Mouse (Mus musculus): ENCODE measurements at regions not wholly inside any gene's neighbourhood (a gene's known extent, or its start where the extent isn't known, plus 50 kb on each side); places are given as distances from the start of the nearest gene placed in this dataset.

DNA sequence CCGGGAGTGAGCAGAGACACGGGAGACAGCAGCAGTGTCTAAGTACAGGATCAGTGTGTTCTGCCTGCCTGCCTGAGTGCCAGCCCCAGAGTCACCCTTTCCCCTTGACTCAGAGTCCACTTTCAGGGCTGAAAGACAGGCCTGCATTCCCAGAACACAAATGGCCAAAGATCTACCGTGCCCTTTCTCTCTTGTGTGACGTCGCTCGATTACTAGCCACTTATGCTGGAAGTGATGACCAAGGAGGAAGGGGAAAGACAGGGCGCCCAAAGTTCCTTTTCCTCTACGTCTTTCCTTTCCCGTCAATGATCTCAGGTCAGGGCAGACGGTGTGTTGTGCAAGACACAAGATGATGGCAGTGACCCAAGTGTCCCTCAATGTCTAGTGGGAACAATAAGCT, 166.4 kb upstream of the Gli2 start:
- H3K9me3 ChIP-seq (ENCODE audit: low read length) = no peaks in the 10 kb centered on the region
- DNase-seq (peak; percentile 23), ATAC-seq (peak; percentile 69)
- H3K9ac ChIP-seq (replicated peaks) = no peak overlapping the region
- H3K27ac ChIP-seq (ENCODE audit: low read depth) = peak overlapping the region; percentile 34; the same call in 1 of the 2 replicates
- WGBS (ENCODE audit: insufficient replicate concordance) = 47% methylated on average over 10 of the region's 10 CpGs
- no peak overlapping the region for H3K4me2 ChIP-seq (ENCODE audit: low read depth, low read length)
- H3K27me3 ChIP-seq (ENCODE audit: insufficient read depth, low read length) = no peaks in the 10 kb centered on the region
- no peaks in the 10 kb centered on the region for H3K4me1 ChIP-seq (ENCODE audit: insufficient read depth)
- no peak overlapping the region for H3K4me3 ChIP-seq (ENCODE audit: low read depth, low read length)
- no peaks in the 10 kb centered on the region for H3K36me3 ChIP-seq (replicated peaks; ENCODE audit: insufficient read depth, low read length)
- TF ChIP-seq CTCF (IDR thresholded peaks at IDR 0.05; ENCODE audit: low read depth) (no peak), EP300 (IDR thresholded peaks at IDR 0.05; ENCODE audit: low read depth) (peak; percentile 87)

DNA sequence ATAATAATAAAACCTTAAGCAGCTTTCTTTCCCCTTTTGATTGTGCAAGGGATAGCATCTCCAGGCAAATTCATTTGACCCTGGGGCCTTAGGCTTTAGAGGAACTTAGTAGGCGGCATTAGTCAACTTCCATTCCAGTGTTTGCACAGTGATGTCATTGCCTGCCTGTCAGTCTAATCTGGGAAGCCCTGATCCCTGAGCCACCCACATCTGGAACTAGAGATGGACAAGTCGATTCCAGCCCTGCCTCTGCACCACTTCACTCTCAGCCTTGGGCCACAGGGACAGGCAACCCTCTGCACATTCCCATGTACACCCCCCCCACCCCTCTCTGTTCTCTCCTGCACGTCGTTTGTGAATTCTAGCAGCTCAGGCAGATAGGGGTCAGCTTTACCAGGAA, 164.0 kb upstream of the Gli2 start:
- H3K4me3 ChIP-seq (ENCODE audit: low read depth, low read length) = no peak overlapping the region
- whole genome bisulfite sequencing (ENCODE audit: insufficient replicate concordance) = 36% methylated on average over 4 of the region's 4 CpGs
- H3K27ac ChIP-seq (ENCODE audit: low read depth) = no peak overlapping the region
- no peaks in the 10 kb centered on the region for H3K27me3 ChIP-seq (ENCODE audit: insufficient read depth, low read length)
- H3K4me1 ChIP-seq (ENCODE audit: insufficient read depth) = no peaks in the 10 kb centered on the region
- ATAC-seq (peak; percentile 82), DNase-seq (peak; percentile 29)
- no peaks in the 10 kb centered on the region for H3K36me3 ChIP-seq (replicated peaks; ENCODE audit: insufficient read depth, low read length)
- H3K9ac ChIP-seq (replicated peaks) = no peak overlapping the region
- TF ChIP-seq CTCF (IDR thresholded peaks at IDR 0.05; ENCODE audit: low read depth) = no peak
- no peak for TF ChIP-seq EP300 (IDR thresholded peaks at IDR 0.05; ENCODE audit: low read depth)
- no peak overlapping the region for H3K4me2 ChIP-seq (ENCODE audit: low read depth, low read length)
- no peaks in the 10 kb centered on the region for H3K9me3 ChIP-seq (ENCODE audit: low read length)

DNA sequence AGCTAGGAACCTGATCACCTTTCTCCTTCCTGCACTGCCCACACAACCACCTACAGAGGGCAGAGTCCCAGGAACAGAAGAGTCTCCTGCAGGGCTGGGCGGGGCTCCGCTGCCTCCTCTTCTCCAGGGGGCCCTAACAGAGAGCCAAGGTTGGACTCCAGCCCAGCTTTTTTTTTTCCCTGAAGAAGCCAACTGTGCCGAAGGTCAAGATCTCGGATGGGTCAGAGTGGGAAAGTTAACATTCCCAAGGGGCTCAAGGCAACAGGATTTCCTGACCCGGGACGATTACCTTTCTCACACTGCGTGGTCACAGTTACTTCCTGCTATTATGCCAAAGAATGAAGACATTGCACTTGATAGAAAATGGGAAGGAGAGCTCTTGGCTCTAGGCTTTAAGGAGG, 156.2 kb upstream of the Gli2 start:
- Histone ChIP-seq H3K27ac (ENCODE audit: low read depth) (no peak overlapping the region), H3K4me2 (ENCODE audit: low read depth, low read length) (no peak overlapping the region), H3K36me3 (replicated peaks; ENCODE audit: insufficient read depth, low read length) (no peaks in the 10 kb centered on the region), H3K9ac (replicated peaks) (no peak overlapping the region), H3K4me1 (ENCODE audit: insufficient read depth) (0 out of 2 replicates have a peak, but pooled peaks cover 5% of the 10 kb centered on the region), H3K4me3 (ENCODE audit: low read depth, low read length) (no peak overlapping the region), H3K9me3 (ENCODE audit: low read length) (no peaks in the 10 kb centered on the region), H3K27me3 (ENCODE audit: insufficient read depth, low read length) (no peaks in the 10 kb centered on the region)
- 30% methylated on average over 7 of the region's 7 CpGs for WGBS (ENCODE audit: insufficient replicate concordance)
- ATAC-seq (peak; percentile 44), DNase-seq (no peak)
- 0 out of 2 replicates have a peak, but pooled peaks have one; percentile 24 for TF ChIP-seq CTCF (IDR thresholded peaks at IDR 0.05; ENCODE audit: low read depth)
- TF ChIP-seq EP300 (IDR thresholded peaks at IDR 0.05; ENCODE audit: low read depth) = peak; percentile 69

DNA sequence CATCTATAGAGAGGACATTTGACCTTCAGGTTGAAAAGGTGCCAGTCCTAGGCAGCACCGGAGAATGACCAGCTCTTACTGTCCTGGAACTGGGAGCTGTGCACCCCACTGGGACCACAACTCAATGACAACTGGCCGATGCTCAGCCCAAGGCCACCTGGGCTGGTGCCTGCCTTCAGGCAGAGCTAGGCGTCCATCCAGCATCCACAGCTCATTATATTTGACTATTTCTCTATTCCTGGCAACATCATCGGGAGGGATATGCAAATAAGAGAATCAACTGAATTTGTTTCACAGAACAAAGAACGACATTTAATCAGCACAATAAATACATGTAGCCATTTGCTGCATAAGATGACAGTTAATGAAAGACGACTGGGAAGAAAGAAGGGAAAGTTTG, 149.0 kb upstream of the Gli2 start:
- TF ChIP-seq CTCF (IDR thresholded peaks at IDR 0.05; ENCODE audit: low read depth) = no peak
- no peak for TF ChIP-seq EP300 (IDR thresholded peaks at IDR 0.05; ENCODE audit: low read depth)
- no peak overlapping the region for H3K4me3 ChIP-seq (ENCODE audit: low read depth, low read length)
- ATAC-seq (no peak), DNase-seq (no peak)
- WGBS (ENCODE audit: insufficient replicate concordance) = 68% methylated on average over 6 of the region's 6 CpGs
- H3K4me2 ChIP-seq (ENCODE audit: low read depth, low read length) = no peak overlapping the region
- no peaks in the 10 kb centered on the region for H3K9me3 ChIP-seq (ENCODE audit: low read length)
- H3K9ac ChIP-seq (replicated peaks) = no peak overlapping the region
- no peaks in the 10 kb centered on the region for H3K4me1 ChIP-seq (ENCODE audit: insufficient read depth)
- H3K27me3 ChIP-seq (ENCODE audit: insufficient read depth, low read length) = no peaks in the 10 kb centered on the region
- no peaks in the 10 kb centered on the region for H3K36me3 ChIP-seq (replicated peaks; ENCODE audit: insufficient read depth, low read length)
- H3K27ac ChIP-seq (ENCODE audit: low read depth) = no peak overlapping the region

DNA sequence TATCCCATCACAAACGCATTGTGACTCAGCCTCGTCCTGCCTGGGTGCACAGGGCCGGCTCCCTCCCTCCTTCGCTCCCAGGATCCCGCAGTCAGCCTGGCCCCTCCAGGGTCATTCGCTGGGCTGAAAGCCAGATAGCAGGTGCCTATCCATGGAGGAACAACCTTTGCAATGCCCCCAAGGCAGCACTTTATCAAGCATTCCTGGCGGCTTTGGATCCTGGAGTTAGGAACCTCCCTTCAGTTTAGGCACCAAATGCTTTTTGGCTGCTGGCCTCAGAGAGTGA, 143.9 kb upstream of the Gli2 start:
- no peak overlapping the region for H3K4me3 ChIP-seq (ENCODE audit: low read depth, low read length)
- no peaks in the 10 kb centered on the region for H3K36me3 ChIP-seq (replicated peaks; ENCODE audit: insufficient read depth, low read length)
- H3K4me2 ChIP-seq (ENCODE audit: low read depth, low read length) = no peak overlapping the region
- no peak overlapping the region for H3K27ac ChIP-seq (ENCODE audit: low read depth)
- TF ChIP-seq CTCF (IDR thresholded peaks at IDR 0.05; ENCODE audit: low read depth) = no peak
- TF ChIP-seq EP300 (IDR thresholded peaks at IDR 0.05; ENCODE audit: low read depth) = no peak
- no peak overlapping the region for H3K9ac ChIP-seq (replicated peaks)
- no peaks in the 10 kb centered on the region for H3K27me3 ChIP-seq (ENCODE audit: insufficient read depth, low read length)
- no peak for DNase-seq
- WGBS (ENCODE audit: insufficient replicate concordance) = 40% methylated on average over 7 of the region's 7 CpGs
- no peaks in the 10 kb centered on the region for H3K9me3 ChIP-seq (ENCODE audit: low read length)
- ATAC-seq = no peak
- H3K4me1 ChIP-seq (ENCODE audit: insufficient read depth) = 0 out of 2 replicates have a peak, but pooled peaks cover 2% of the 10 kb centered on the region

DNA sequence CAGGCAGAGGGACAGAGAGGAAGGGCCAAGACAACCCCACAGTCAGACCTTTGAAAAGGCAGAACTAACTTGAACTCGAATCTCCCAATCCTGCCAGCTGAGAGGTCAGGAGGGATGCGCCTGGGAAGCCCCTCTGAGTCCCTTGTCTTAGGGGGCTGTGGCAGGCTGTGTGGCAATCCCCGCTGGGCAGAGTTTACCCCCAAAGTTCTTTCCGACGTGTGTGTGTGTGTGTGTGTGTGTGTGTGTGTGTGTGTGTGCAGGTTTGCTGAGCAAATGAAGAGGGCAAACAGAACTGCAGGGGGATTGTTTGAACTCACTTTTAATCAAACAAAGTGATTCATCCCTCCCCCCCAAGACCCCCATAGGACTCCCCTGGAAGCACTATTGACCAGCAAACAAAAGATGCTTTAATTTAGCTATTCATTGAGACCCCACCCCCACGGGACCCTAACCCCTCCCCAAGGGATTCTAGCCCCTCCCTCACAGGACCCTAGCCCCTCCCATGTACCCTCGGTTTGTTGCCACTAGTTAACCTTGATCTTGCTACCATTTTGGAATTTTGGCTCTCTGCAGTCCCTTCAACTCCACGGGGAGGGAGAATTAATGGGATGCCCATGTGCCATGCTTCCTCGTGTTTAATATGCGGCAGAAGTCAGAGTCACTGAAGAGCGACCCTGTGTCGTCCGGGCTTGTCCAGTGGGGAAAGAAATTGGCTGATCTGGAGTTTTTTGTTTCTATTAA, 143.4 kb upstream of the Gli2 start:
- Histone ChIP-seq H3K4me3 (ENCODE audit: low read depth, low read length) (no peak overlapping the region), H3K4me1 (ENCODE audit: insufficient read depth) (0 out of 2 replicates have a peak, but pooled peaks cover 2% of the 10 kb centered on the region), H3K9me3 (ENCODE audit: low read length) (no peaks in the 10 kb centered on the region), H3K36me3 (replicated peaks; ENCODE audit: insufficient read depth, low read length) (no peaks in the 10 kb centered on the region), H3K9ac (replicated peaks) (no peak overlapping the region), H3K27me3 (ENCODE audit: insufficient read depth, low read length) (no peaks in the 10 kb centered on the region), H3K4me2 (ENCODE audit: low read depth, low read length) (no peak overlapping the region), H3K27ac (ENCODE audit: low read depth) (no peak overlapping the region)
- ATAC-seq = 0 out of 2 replicates have a peak, but pooled peaks have one; percentile 23
- TF ChIP-seq CTCF (IDR thresholded peaks at IDR 0.05; ENCODE audit: low read depth) = no peak
- no peak for TF ChIP-seq EP300 (IDR thresholded peaks at IDR 0.05; ENCODE audit: low read depth)
- WGBS (ENCODE audit: insufficient replicate concordance) = 41% methylated on average over 13 of the region's 13 CpGs
- DNase-seq = no peak

All from liver, postnatal 0 days (tissue).